Mouse (Mus musculus): ENCODE results near the gene Adsl. TPM values are rescaled to one million over a fixed set of nuclear protein-coding genes. Genes with fewer than 3 reads are reported as not detected.
"Not testable (repeated sequence)": the region's sequence is repeated elsewhere in the genome, so short reads cannot be mapped to it uniquely, and the experiment has no call there.

The Adsl gene
- 81.6 and 90.4 TPM in 2 replicates for polyA plus RNA-seq (2014; fragmentation: Nextera tagmentation; extraction: Ambion mirVana)

DNA sequence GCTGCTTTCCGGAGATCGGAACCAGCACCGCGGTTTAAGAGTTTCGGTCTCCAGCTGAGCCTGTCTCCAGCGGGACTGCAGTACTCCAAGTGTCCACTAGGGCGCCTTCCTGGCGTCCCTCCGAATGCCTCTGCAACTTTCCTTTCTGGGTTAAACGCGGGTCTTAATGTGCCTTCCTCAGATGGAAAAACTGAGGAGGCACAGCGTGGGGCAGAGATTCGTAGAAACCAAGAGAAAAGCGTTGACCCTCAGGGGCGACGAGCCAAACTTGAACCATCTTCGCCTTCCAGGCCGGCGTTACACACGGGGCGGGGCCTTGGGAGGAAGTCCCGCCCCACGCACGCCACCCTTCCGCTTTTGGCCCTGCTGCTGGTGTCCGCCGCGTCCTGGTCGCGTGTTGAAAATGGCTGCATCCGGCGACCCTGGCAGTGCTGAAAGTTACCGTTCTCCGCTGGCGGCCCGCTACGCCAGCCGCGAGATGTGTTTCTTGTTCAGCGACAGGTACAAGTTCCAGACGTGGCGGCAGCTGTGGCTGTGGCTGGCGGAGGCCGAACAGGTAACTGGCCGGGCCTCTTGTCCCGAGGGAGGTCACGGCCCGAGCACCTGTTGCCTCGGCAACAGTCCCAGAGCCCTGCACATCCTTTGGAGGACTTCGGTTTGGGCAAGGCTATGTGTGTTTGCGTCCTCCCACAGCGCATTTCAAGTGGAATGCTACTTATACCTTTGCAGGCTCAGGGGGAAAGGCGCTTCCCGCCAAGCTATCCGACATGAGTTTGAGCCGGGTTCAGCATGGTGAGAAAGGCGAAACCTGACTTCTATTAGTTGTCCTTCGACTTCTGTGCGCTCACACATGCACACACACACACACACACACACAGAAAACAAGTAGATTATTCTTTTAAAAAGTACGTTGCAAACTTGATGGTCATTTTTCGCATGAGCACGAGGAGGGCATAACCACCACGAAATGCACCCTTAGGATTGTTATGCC, at the start of gene Adsl:
TSS of gene Adsl (plus strand) at position 346 of the 991 bp plus-strand sequence.
- ATAC-seq (ENCODE audit: low FRiP score, low TSS enrichment) (peak; percentile 92), DNase-seq (peak; percentile 94)
- peak within 1 kb of the TSS; percentile 63; the same call in 1 of the 2 replicates for H3K27ac ChIP-seq (replicated peaks; ENCODE audit: low read depth, low read length)
- peaks cover 5% of the 10 kb centered on the region for H3K4me1 ChIP-seq (ENCODE audit: control insufficient read depth, insufficient read depth, low read length)
- H3K9me3 ChIP-seq (ENCODE audit: control insufficient read depth, low read length): no peaks in the 10 kb centered on the region
- H3K4me3 ChIP-seq (replicated peaks; ENCODE audit: low read depth, low read length): peak within 1 kb of the TSS; percentile 90
- H3K27me3 ChIP-seq (ENCODE audit: control insufficient read depth, insufficient read depth, low read length): no peaks in the 10 kb centered on the region
- H3K9ac ChIP-seq (replicated peaks; ENCODE audit: low read length): peak within 1 kb of the TSS; percentile 58
- under 1% methylated on average over 63 of the region's 63 CpGs for WGBS
- peaks cover 15% of the 10 kb centered on the region for H3K36me3 ChIP-seq (ENCODE audit: control insufficient read depth, insufficient read depth, low read length)
- H3K4me2 ChIP-seq (ENCODE audit: low read length): peak within 1 kb of the TSS; percentile 64

DNA sequence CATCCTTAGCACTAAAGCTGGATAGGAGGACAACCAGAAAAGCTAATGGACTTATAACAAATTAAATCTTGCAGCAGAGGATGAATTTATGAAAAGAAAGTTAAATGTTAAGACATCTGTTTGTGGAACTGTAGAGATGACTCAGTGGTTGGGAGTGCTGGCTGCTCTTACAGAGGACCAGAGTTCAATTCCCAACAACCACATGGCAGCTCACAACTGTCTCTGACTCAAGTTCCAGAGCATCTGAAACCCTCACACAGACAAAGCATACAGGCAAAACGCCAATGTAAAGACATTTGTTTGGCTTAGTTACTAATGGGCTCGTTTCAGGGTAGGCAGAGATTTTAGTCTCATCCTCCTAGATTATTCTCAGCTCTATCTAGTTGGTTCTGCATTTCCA, 48.5 kb upstream of the Adsl start:
- Histone ChIP-seq H3K27ac (replicated peaks; ENCODE audit: low read depth, low read length) (no peak overlapping the region), H3K36me3 (ENCODE audit: control insufficient read depth, insufficient read depth, low read length) (peaks cover 95% of the 10 kb centered on the region), H3K4me1 (ENCODE audit: control insufficient read depth, insufficient read depth, low read length) (no peaks in the 10 kb centered on the region), H3K9me3 (ENCODE audit: control insufficient read depth, low read length) (no peaks in the 10 kb centered on the region), H3K4me2 (ENCODE audit: low read length) (no peak overlapping the region), H3K27me3 (ENCODE audit: control insufficient read depth, insufficient read depth, low read length) (no peaks in the 10 kb centered on the region), H3K9ac (replicated peaks; ENCODE audit: low read length) (no peak overlapping the region), H3K4me3 (replicated peaks; ENCODE audit: low read depth, low read length) (no peak overlapping the region)
- WGBS: 89% methylated on average over 2 of the region's 2 CpGs
- DNase-seq (no peak), ATAC-seq (ENCODE audit: low FRiP score, low TSS enrichment) (no peak)

- H3K36me3 ChIP-seq (ENCODE audit: control insufficient read depth, insufficient read depth, low read length): peaks cover 94% of the 10 kb centered on the region
- H3K4me3 ChIP-seq (replicated peaks; ENCODE audit: low read depth, low read length): no peak overlapping the region
- WGBS: 96% methylated on average over 6 of the region's 6 CpGs
- no peak overlapping the region for H3K27ac ChIP-seq (replicated peaks; ENCODE audit: low read depth, low read length)
- H3K4me2 ChIP-seq (ENCODE audit: low read length): no peak overlapping the region
- DNase-seq: no peak
- no peaks in the 10 kb centered on the region for H3K4me1 ChIP-seq (ENCODE audit: control insufficient read depth, insufficient read depth, low read length)
- no peaks in the 10 kb centered on the region for H3K9me3 ChIP-seq (ENCODE audit: control insufficient read depth, low read length)
- ATAC-seq (ENCODE audit: low FRiP score, low TSS enrichment): no peak
- no peak overlapping the region for H3K9ac ChIP-seq (replicated peaks; ENCODE audit: low read length)
- no peaks in the 10 kb centered on the region for H3K27me3 ChIP-seq (ENCODE audit: control insufficient read depth, insufficient read depth, low read length)
Measured at GRCm38 (mm10) chr15:80901806-80902513, 46.3 kb upstream of the Adsl start.

- not testable (repeated sequence) for H3K27ac ChIP-seq (replicated peaks; ENCODE audit: low read depth, low read length); H3K4me3 ChIP-seq (replicated peaks; ENCODE audit: low read depth, low read length); H3K27me3 ChIP-seq (ENCODE audit: control insufficient read depth, insufficient read depth, low read length); H3K9ac ChIP-seq (replicated peaks; ENCODE audit: low read length); DNase-seq; H3K4me2 ChIP-seq (ENCODE audit: low read length); H3K4me1 ChIP-seq (ENCODE audit: control insufficient read depth, insufficient read depth, low read length); H3K9me3 ChIP-seq (ENCODE audit: control insufficient read depth, low read length); ATAC-seq (ENCODE audit: low FRiP score, low TSS enrichment)
- peaks cover 74% of the 10 kb centered on the region for H3K36me3 ChIP-seq (ENCODE audit: control insufficient read depth, insufficient read depth, low read length)
- WGBS: 97% methylated on average over 6 of the region's 6 CpGs
Measured at GRCm38 (mm10) chr15:80904776-80905175, 43.5 kb upstream of the Adsl start.

DNA sequence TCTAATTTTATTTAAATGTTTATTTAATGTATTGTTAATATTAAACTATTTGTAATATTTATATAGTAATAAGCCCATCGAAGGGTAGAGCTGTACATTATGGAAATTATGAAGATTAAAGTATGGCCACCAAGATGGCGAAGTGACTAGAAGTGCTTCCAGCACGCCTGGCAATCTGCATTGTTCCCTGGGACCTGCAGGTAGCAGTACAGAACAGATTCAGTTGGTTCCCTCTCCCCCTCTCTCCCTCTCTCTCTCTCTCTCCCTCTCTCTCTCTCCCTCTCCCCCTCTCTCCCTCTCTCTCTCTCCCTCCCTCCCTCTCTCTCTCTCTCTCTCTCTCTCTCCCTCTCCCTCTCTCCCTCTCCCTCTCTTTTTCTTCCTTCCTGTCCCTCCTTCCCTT, 38.1 kb upstream of the Adsl start:
- DNase-seq: no peak
- Histone ChIP-seq H3K36me3 (ENCODE audit: control insufficient read depth, insufficient read depth, low read length) (peaks cover 74% of the 10 kb centered on the region), H3K27me3 (ENCODE audit: control insufficient read depth, insufficient read depth, low read length) (no peaks in the 10 kb centered on the region), H3K27ac (replicated peaks; ENCODE audit: low read depth, low read length) (no peak overlapping the region), H3K4me2 (ENCODE audit: low read length) (no peak overlapping the region), H3K4me3 (replicated peaks; ENCODE audit: low read depth, low read length) (no peak overlapping the region), H3K9me3 (ENCODE audit: control insufficient read depth, low read length) (no peaks in the 10 kb centered on the region), H3K4me1 (ENCODE audit: control insufficient read depth, insufficient read depth, low read length) (no peaks in the 10 kb centered on the region), H3K9ac (replicated peaks; ENCODE audit: low read length) (no peak overlapping the region)
- 90% methylated on average over 3 of the region's 3 CpGs for WGBS
- ATAC-seq (ENCODE audit: low FRiP score, low TSS enrichment): no peak

GRCm38 (mm10) chr15:80910790-80911531, 37.3 kb upstream of the Adsl start:
- Histone ChIP-seq H3K9ac (replicated peaks; ENCODE audit: low read length) (no peak overlapping the region), H3K27me3 (ENCODE audit: control insufficient read depth, insufficient read depth, low read length) (no peaks in the 10 kb centered on the region), H3K36me3 (ENCODE audit: control insufficient read depth, insufficient read depth, low read length) (peaks cover 73% of the 10 kb centered on the region), H3K4me1 (ENCODE audit: control insufficient read depth, insufficient read depth, low read length) (no peaks in the 10 kb centered on the region), H3K27ac (replicated peaks; ENCODE audit: low read depth, low read length) (no peak overlapping the region), H3K4me3 (replicated peaks; ENCODE audit: low read depth, low read length) (no peak overlapping the region), H3K9me3 (ENCODE audit: control insufficient read depth, low read length) (no peaks in the 10 kb centered on the region), H3K4me2 (ENCODE audit: low read length) (no peak overlapping the region)
- WGBS: 86% methylated on average over 4 of the region's 4 CpGs
- no peak for DNase-seq
- ATAC-seq (ENCODE audit: low FRiP score, low TSS enrichment): no peak

GRCm38 (mm10) chr15:80912175-80912574, 36.1 kb upstream of the Adsl start:
- Histone ChIP-seq H3K9me3 (ENCODE audit: control insufficient read depth, low read length) (no peaks in the 10 kb centered on the region), H3K4me2 (ENCODE audit: low read length) (no peak overlapping the region), H3K9ac (replicated peaks; ENCODE audit: low read length) (no peak overlapping the region), H3K4me3 (replicated peaks; ENCODE audit: low read depth, low read length) (no peak overlapping the region), H3K4me1 (ENCODE audit: control insufficient read depth, insufficient read depth, low read length) (no peaks in the 10 kb centered on the region), H3K27ac (replicated peaks; ENCODE audit: low read depth, low read length) (no peak overlapping the region), H3K27me3 (ENCODE audit: control insufficient read depth, insufficient read depth, low read length) (no peaks in the 10 kb centered on the region), H3K36me3 (ENCODE audit: control insufficient read depth, insufficient read depth, low read length) (peaks cover 74% of the 10 kb centered on the region)
- DNase-seq: no peak
- 89% methylated on average over 3 of the region's 3 CpGs for WGBS
- no peak for ATAC-seq (ENCODE audit: low FRiP score, low TSS enrichment)

DNA sequence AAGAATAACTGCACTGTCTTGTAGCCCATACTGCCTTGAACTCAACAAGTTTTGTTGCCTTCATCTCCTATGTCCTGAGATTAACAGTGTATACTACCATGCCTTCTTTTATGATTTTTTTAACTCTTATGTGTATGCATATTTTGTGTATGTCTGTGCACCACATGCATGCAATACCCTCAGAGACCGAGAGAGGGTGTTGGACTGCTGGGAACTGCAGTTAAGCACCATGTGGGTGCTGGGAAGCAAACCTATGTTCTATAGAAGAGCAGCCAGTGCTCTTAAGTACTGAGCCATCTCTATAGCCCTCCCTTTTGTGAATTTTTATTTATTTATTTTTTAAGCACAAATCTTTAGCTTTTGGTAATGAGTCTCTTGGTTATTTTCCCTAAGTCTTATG, 34.5 kb upstream of the Adsl start:
- DNase-seq (no peak), ATAC-seq (ENCODE audit: low FRiP score, low TSS enrichment) (no peak)
- no peaks in the 10 kb centered on the region for H3K9me3 ChIP-seq (ENCODE audit: control insufficient read depth, low read length)
- peaks cover 83% of the 10 kb centered on the region for H3K36me3 ChIP-seq (ENCODE audit: control insufficient read depth, insufficient read depth, low read length)
- no peak overlapping the region for H3K4me3 ChIP-seq (replicated peaks; ENCODE audit: low read depth, low read length)
- WGBS: 95% methylated on average over 1 of the region's 1 CpGs
- no peaks in the 10 kb centered on the region for H3K27me3 ChIP-seq (ENCODE audit: control insufficient read depth, insufficient read depth, low read length)
- no peaks in the 10 kb centered on the region for H3K4me1 ChIP-seq (ENCODE audit: control insufficient read depth, insufficient read depth, low read length)
- no peak overlapping the region for H3K9ac ChIP-seq (replicated peaks; ENCODE audit: low read length)
- no peak overlapping the region for H3K27ac ChIP-seq (replicated peaks; ENCODE audit: low read depth, low read length)
- no peak overlapping the region for H3K4me2 ChIP-seq (ENCODE audit: low read length)
